Mouse (Mus musculus) layer of hippocampus, adult 11-12 months (tissue): ENCODE results near the gene Srsf2.
A peak's percentile ranks its signal among the peaks of the same experiment; 100 is the strongest.
"Not testable (repeated sequence)": the region's sequence is repeated elsewhere in the genome, so short reads cannot be mapped to it uniquely, and the experiment has no call there.

Source experiments
- DNase-seq: peaks from one replicate; pipeline ENCODE4 v3.0.0; 2022; ENCODE audit warnings: low spot score

Srsf2 gene

GRCm38 (mm10) chr11:116853512-116853928 lies 626 bp upstream of the Srsf2 start:
- peak; percentile 98 for DNase-seq

DNA sequence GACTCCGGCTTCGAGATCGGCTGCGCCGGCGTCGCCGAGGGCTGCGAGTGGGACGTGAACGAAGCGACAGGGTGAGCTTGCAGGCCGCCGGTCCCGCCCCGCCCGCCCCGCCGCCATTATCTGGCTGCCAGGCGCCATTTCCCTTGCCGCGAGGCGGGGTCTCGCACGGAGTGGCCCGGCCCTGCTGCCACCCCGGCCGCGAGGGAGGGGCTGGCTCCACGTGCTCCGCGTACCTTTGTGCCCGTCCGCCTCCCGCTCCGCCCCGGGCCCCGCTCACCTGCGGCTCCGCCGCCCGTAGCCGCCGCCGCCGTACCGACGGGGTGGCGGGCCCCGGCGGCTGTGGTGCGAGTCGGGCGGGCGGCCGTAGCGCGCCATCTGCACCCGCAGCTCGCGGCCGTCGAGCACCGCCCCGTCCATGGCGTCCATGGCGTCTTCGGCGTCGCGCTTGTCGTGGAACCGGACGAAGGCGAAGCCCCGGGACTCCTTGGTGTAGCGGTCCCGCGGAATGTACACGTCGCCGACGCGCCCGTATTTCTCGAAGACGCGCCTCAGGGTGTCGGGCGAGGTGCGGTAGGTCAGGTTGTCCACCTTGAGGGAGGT lies 503 bp downstream of the Srsf2 start, which contains the start of gene Mfsd11:
TSS of gene Mfsd11 (plus strand) at position 150 of the 600 bp plus-strand sequence.
- peak; percentile 79 for DNase-seq

DNA sequence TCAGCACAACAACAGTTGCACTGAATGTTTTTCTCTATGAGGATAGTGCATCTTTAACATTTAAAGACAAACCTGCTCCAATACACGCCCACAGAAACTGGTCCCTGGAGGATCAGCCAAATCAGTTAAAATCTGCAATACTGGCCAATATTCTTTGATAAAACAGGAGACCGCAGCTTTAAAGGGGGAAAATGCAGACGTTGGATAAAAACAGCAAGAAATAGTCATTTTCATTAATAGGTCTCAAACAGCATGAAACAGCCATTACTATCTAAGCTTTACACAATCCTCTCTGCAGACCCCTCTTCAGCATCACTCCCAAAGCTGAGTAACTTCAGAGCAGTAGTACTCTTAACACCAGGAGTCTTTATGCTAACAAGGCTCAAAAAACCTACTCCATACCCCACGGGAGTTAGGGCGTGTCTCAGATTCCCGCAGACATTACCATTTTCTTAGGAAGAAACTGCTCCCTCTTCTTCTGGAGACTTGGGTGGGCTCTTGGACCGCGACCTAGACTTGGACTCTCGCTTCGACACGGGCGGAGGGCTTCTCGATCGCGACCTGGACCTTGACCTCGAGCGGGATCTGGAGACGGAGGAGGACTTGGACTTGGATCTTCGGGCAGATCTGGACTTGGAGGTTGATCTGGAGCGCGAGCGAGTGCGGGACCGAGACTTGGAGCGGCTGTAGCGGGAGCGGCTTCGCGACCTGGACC lies 1.2 kb downstream of the Srsf2 start:
- DNase-seq: no peak

- no peak for DNase-seq
Measured at GRCm38 (mm10) chr11:116850833-116851477, 1.9 kb downstream of the Srsf2 start.

GRCm38 (mm10) chr11:116850085-116850484 lies 2.8 kb downstream of the Srsf2 start:
- no peak for DNase-seq

- no peak for DNase-seq
Measured at GRCm38 (mm10) chr11:116849587-116849986, 3.3 kb downstream of the Srsf2 start.

- not testable (repeated sequence) for DNase-seq
Measured at GRCm38 (mm10) chr11:116848877-116849178, 4.1 kb downstream of the Srsf2 start.

GRCm38 (mm10) chr11:116848086-116848876 lies 4.6 kb downstream of the Srsf2 start:
- no peak for DNase-seq

- no peak for DNase-seq
Measured at GRCm38 (mm10) chr11:116847187-116848085, 5.5 kb downstream of the Srsf2 start.

GRCm38 (mm10) chr11:116846593-116847181 lies 6.2 kb downstream of the Srsf2 start:
- DNase-seq: no peak

DNA sequence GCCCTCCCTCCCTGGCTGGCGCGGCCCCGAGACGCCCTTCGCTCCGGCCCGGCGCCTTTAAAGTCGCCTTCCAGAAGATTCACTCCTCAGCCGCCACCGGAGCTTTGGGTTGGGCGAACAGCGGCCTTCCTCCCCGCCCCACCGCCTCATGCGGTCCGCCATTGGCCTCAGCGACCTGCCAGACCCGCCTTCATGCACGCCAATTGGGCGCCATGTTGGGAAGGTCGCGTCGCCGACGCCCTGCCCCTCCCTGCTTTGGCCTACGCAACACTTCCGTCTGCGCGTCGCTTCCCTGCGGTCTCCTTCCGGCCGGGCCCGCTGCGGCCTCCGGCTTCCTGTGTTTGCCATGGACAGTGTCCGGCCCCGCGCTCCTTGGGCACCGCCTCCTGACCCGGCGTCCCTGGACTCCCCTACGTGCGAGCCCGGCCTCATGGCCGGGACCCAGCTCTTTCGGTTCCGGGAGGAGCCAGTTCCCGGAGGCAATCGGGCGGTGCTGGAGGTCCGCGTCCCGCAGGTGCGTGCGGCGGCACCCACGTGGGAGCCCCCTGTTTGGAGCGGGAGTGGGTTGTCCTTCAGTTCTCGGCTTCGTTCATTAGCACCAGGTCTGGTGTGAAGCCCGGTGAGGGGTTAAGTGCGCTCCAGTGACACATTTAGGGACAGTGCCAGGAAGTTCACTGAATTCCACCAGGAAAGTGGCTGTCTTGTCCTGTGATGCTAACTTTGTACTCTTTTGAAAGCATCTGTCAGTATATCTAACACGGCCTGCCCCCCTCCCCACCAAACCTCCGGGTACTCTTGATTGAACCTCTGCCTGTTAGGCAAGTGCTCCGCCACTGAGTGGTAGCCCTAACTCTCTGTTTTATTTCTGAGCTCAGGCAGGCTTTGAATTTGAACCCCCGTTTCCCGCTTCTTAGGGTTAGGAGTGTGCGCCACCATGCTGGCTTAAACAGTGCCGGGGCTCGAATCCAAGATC lies 9.3 kb downstream of the Srsf2 start, which contains the start of the genes Mettl23 and Jmjd6:
TSS of gene Mettl23 (plus strand) at position 18 of the 973 bp plus-strand sequence.
TSS of gene Jmjd6 (minus strand) at position 189 of the 973 bp plus-strand sequence.
- peak; percentile 98 for DNase-seq

DNA sequence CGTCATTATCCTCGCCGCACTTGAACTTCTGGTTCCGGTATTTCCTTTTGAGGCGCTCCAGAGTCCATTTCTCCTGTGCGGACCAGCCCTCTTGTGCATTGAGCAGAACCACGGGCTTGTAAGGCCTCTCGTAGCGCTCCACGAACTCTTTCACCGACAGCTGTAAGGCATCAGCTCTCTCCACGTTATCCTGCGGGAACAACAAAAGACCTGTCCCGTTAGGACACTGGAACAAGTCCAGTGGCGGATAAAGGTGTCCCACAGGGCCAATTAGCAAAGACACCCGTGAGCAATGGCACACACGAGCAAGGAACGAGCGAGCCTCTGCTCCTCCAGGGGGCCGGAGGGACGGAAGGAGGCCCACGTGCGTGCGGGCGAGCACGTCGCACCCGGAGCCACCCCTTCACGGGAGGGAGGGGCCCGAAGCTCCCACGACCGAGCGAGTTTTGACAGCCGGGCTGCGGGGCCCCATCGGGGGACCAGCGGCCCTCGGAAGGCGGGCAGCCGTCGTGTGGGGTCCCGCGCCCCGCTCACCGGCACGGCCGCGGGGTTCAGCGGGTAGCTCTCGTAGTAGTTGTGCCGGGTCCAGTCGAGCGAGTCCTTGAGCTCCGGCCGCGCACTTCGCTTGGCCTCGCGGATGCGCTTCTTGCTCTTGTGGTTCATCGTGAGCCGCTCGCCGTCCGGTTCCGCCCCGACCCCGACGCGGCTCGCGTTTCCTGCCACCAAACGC lies 10.2 kb downstream of the Srsf2 start:
- DNase-seq: peak; percentile 66

GRCm38 (mm10) chr11:116840748-116841147 lies 12.1 kb downstream of the Srsf2 start:
- DNase-seq: no peak

GRCm38 (mm10) chr11:116839601-116840000 lies 13.3 kb downstream of the Srsf2 start:
- no peak for DNase-seq

- DNase-seq: no peak
Measured at GRCm38 (mm10) chr11:116838936-116839335, 14.0 kb downstream of the Srsf2 start.

DNA sequence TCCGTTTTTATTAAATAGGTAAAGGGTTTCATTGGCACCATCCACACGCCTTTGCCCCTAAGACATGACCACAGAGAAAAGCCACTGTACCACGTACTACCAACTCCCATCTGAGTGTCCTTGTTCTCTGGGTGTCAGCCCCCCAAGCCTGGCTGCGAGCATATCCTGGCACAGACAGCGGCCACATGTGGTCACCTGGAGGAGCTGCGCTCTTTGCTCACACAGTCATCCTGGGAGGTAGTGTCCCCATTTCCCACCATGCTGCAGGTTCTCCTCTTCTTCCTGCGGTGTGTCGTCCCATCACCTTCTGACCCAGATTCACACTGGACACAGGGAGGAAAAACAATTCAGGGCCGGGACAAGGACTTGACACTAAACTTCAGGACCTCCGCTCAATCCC lies 15.5 kb downstream of the Srsf2 start:
- no peak for DNase-seq

DNA sequence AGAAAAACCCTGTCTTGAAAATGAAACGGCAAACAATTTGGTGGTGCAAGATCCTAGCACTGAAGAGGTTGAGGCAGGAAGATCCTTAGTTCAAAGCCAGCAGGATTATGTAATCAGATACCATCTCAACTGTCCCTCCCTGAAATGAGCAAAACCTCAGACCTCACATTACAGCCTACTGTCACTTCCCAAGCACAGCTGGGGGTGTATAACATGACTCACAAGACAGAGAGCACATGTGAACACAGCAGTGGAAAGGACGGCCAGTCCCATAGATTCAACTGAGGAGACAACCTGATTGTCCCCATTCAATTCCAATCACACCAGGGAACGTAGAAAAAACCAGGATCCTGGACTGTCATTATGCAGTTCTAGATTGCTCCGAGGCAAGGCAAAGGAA lies 16.6 kb downstream of the Srsf2 start:
- DNase-seq: no peak

DNA sequence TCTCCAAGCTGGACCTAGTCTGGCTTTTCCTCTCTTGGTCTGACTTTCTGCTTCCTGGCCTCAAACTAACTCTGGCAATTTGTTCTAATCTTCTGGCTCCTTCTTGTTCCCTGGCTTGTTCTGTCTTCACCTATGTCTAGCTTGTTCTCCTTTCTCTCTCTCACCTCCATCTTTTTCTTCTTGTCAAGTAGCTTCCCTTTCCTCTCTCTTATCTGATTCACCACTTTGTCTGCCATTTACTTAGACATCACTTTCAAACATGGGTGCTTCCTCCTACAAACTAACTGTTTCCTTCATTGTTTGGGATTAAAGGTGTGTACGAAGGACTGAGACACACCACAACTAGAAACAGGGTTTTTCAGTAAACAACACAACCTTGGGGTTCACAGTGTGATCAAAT lies 17.9 kb downstream of the Srsf2 start:
- DNase-seq: no peak

DNA sequence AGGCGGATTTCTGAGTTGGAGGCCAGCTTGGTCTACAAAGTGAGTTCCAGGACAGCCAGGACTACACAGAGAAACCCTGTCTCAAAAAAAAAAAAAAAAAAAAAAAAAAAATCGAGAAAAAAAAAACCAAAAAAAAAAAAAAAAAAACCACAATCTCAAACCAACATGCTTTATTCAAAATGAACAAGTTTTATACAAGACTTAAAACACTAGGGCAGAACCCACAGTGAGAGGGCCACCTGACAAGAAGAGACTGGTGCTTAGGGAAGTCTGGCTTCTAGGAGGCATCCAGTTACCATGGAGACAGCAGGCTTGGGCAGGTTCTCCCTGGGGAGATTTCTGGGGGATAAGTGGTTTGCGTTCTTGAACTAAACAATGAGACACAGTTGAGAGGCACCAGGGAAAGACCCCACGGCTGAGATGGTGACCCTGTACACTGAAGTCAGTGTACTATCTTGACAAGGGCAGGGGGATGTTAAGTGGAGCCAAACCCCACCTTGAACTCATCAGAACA lies 20.7 kb downstream of the Srsf2 start:
- no peak for DNase-seq
